Mouse (Mus musculus) small intestine, adult 10 weeks (tissue): ENCODE results near the gene Tmem274. TPM values are rescaled to one million over a fixed set of nuclear protein-coding genes. Genes with fewer than 3 reads are reported as not detected.

Experiments used
- polyA plus RNA-seq: library from polyadenylated mRNA; stranded (reverse); fragments of 350-450 nt; fragmentation: Illumina TruSeq; extraction: RNeasy Lipid Tissue Mini Kit (QIAGEN cat#74804); gene quantifications from one replicate; pipeline ENCODE4 v1.2.3, GENCODE M21; 2014; ENCODE audit warnings: low replicate concordance

Gene Tmem274
- polyA plus RNA-seq, result not detected

GRCm38 (mm10) chr4:149477078-149477477, at the start of gene Tmem274:
Gene Tmem274 (plus strand): TSS chr4:149477378.

GRCm38 (mm10) chr4:149454879-149455278, 22.3 kb upstream of the Tmem274 start, which contains the start of gene Rbp7:
Gene Rbp7 (minus strand): TSS chr4:149454978.

GRCm38 (mm10) chr4:149485053-149485824, 8.1 kb downstream of the Tmem274 start, which contains the start of the genes Nmnat1 and Lzic:
Gene Nmnat1 (minus strand): TSS chr4:149485202.
Gene Lzic (plus strand): TSS chr4:149485229.

GRCm38 (mm10) chr4:149517868-149518340, 40.7 kb downstream of the Tmem274 start, which contains the start of gene Ctnnbip1:
Gene Ctnnbip1 (plus strand): TSS chr4:149518236.

Other genes starting within 250 kb of the Tmem274 start
- 42.9 TPM for gene Kif1b, start 169.7 kb upstream of the Tmem274 start, polyA plus RNA-seq
- 47.1 TPM for gene Ube4b, start 50.6 kb upstream of the Tmem274 start, polyA plus RNA-seq
- gene Rbp7, start 22.4 kb upstream of the Tmem274 start, polyA plus RNA-seq, result 13.6 TPM
- 5.2 TPM for gene Nmnat1, start 7.8 kb downstream of the Tmem274 start, polyA plus RNA-seq
- gene Lzic, start 7.9 kb downstream of the Tmem274 start, polyA plus RNA-seq, result 43.1 TPM
- gene Ctnnbip1, start 40.9 kb downstream of the Tmem274 start, polyA plus RNA-seq, result 10.2 TPM
- 11.8 TPM for gene Clstn1, start 109.1 kb downstream of the Tmem274 start, polyA plus RNA-seq
- gene Pik3cd, start 225.2 kb downstream of the Tmem274 start, polyA plus RNA-seq, result 1.4 TPM